In genomic region chr2:119621302-119621701, GRCm38 (mm10) we compare ENCODE assay signal across 12 mouse cellular contexts. TPM values are rescaled to one million over a fixed set of nuclear protein-coding genes. Genes with fewer than 3 reads are reported as not detected.
DNase-seq lines count a peak whose midpoint lies in the region; ATAC-seq and TF ChIP-seq lines count a peak whose summit lies in the region.
"Had no signal": no experiment of that assay in that cellular context is flagged by ENCODE, and none has a peak within 500 bp of the region (broad histone marks: within the 10 kb centered on the region; RNA-seq: fewer than 3 reads in every experiment).

No protein-coding gene starts in this region.

- no peak for TF ChIP-seq CTCF in forebrain, postnatal 0 days (IDR thresholded peaks at IDR 0.05; ENCODE audit: low read depth)

- H3K36me3 ChIP-seq in forebrain, embryonic 10.5 days (replicated peaks): peaks cover 45% of the 10 kb centered on the region
- H3K36me3 ChIP-seq in forebrain, postnatal 0 days (ENCODE audit: insufficient read depth): no peaks in the 10 kb centered on the region
- H3K36me3 ChIP-seq in limb, embryonic 11.5 days (ENCODE audit: control insufficient read depth, insufficient read depth, low read length): peaks cover 2% of the 10 kb centered on the region; the same call in 1 of the 2 replicates
- peaks cover 35% of the 10 kb centered on the region for H3K36me3 ChIP-seq in limb, embryonic 10.5 days
- peaks cover 24% of the 10 kb centered on the region; the same call in 1 of the 2 replicates for H3K36me3 ChIP-seq in embryonic facial prominence, embryonic 14.5 days (ENCODE audit: control insufficient read depth, insufficient read depth, low read length)
- peaks cover 48% of the 10 kb centered on the region for H3K36me3 ChIP-seq in liver, embryonic 13.5 days
- H3K36me3 ChIP-seq: hindbrain, embryonic 15.5 days had no signal

- ATAC-seq in forebrain, postnatal 0 days: no peak
- no peak for ATAC-seq in limb, embryonic 11.5 days (ENCODE audit: insufficient number of reproducible peaks, low FRiP score, low TSS enrichment, low read depth)
- no peak for ATAC-seq in embryonic facial prominence, embryonic 14.5 days (ENCODE audit: low read depth)
- no peak for ATAC-seq in liver, embryonic 13.5 days (ENCODE audit: low read depth)
- ATAC-seq in frontal cortex, adult (ENCODE audit: low TSS enrichment): no peak
- ATAC-seq: Patski had no signal

- no peaks in the 10 kb centered on the region for H3K9me3 ChIP-seq in forebrain, embryonic 10.5 days
- no peaks in the 10 kb centered on the region for H3K9me3 ChIP-seq in forebrain, postnatal 0 days (ENCODE audit: low read length)
- no peaks in the 10 kb centered on the region for H3K9me3 ChIP-seq in limb, embryonic 11.5 days (ENCODE audit: control insufficient read depth, low read length)
- no peaks in the 10 kb centered on the region for H3K9me3 ChIP-seq in limb, embryonic 10.5 days (replicated peaks)
- H3K9me3 ChIP-seq in embryonic facial prominence, embryonic 14.5 days (ENCODE audit: control insufficient read depth, low read length): no peaks in the 10 kb centered on the region
- H3K9me3 ChIP-seq in liver, embryonic 13.5 days (replicated peaks): no peaks in the 10 kb centered on the region
- H3K9me3 ChIP-seq: hindbrain, embryonic 15.5 days had no signal

- peak overlapping the region; percentile 9; the same call in 1 of the 2 replicates for H3K4me3 ChIP-seq in forebrain, embryonic 10.5 days
- no peak overlapping the region for H3K4me3 ChIP-seq in forebrain, postnatal 0 days (ENCODE audit: low read depth, low read length)
- H3K4me3 ChIP-seq in limb, embryonic 11.5 days (ENCODE audit: low read depth, low read length): no peak overlapping the region
- H3K4me3 ChIP-seq in limb, embryonic 10.5 days: no peak overlapping the region
- H3K4me3 ChIP-seq in embryonic facial prominence, embryonic 14.5 days (ENCODE audit: low read depth, low read length): no peak overlapping the region
- H3K4me3 ChIP-seq in liver, embryonic 13.5 days (replicated peaks): peak overlapping the region; percentile 77
- H3K4me3 ChIP-seq: hindbrain, embryonic 15.5 days had no signal

- no peak overlapping the region for H3K4me2 ChIP-seq in forebrain, postnatal 0 days (ENCODE audit: low read depth)
- H3K4me2 ChIP-seq in limb, embryonic 11.5 days (ENCODE audit: low read depth, severe bottlenecking): 0 out of 2 replicates have a peak overlapping the region, but pooled peaks have one; percentile 2
- peak overlapping the region; percentile 16; the same call in 1 of the 2 replicates for H3K4me2 ChIP-seq in embryonic facial prominence, embryonic 14.5 days (ENCODE audit: low read depth, low read length)
- peak overlapping the region; percentile 75 for H3K4me2 ChIP-seq in liver, embryonic 13.5 days
- H3K4me2 ChIP-seq: hindbrain, embryonic 15.5 days had no signal

- no peak for DNase-seq in forebrain, embryonic 10.5 days (ENCODE audit: extremely low spot score, low spot score)
- DNase-seq in forebrain, postnatal 0 days: no peak
- no peak for DNase-seq in limb, embryonic 11.5 days (ENCODE audit: low spot score)
- DNase-seq in limb, embryonic 10.5 days (ENCODE audit: low spot score): no peak
- DNase-seq in embryonic facial prominence, embryonic 14.5 days (ENCODE audit: low spot score): no peak
- no peak for DNase-seq in liver, embryonic 13.5 days
- DNase-seq in layer of hippocampus, postnatal 36 days: no peak
- DNase-seq: adrenal gland, postnatal 36 days; cerebellum, adult 9-10 months had no signal

- peaks cover 35% of the 10 kb centered on the region for H3K4me1 ChIP-seq in forebrain, embryonic 10.5 days
- H3K4me1 ChIP-seq in forebrain, postnatal 0 days (ENCODE audit: insufficient read depth): no peaks in the 10 kb centered on the region
- H3K4me1 ChIP-seq in limb, embryonic 11.5 days (ENCODE audit: control insufficient read depth, insufficient read depth, low read length): peaks cover 4% of the 10 kb centered on the region
- peaks cover 23% of the 10 kb centered on the region for H3K4me1 ChIP-seq in limb, embryonic 10.5 days
- H3K4me1 ChIP-seq in embryonic facial prominence, embryonic 14.5 days (ENCODE audit: control insufficient read depth, insufficient read depth, low read length): peaks cover 14% of the 10 kb centered on the region
- peaks cover 42% of the 10 kb centered on the region for H3K4me1 ChIP-seq in liver, embryonic 13.5 days (replicated peaks)

- 99% methylated on average over 2 of the region's 2 CpGs for WGBS in forebrain, embryonic 10.5 days
- WGBS in forebrain, postnatal 0 days: 99% methylated on average over 2 of the region's 2 CpGs
- 97% methylated on average over 2 of the region's 2 CpGs for WGBS in limb, embryonic 11.5 days
- WGBS in limb, embryonic 10.5 days: 98% methylated on average over 2 of the region's 2 CpGs
- 97% methylated on average over 2 of the region's 2 CpGs for WGBS in embryonic facial prominence, embryonic 14.5 days
- WGBS in liver, embryonic 13.5 days (ENCODE audit: insufficient replicate concordance): 84% methylated on average over 2 of the region's 2 CpGs

- H3K9ac ChIP-seq in forebrain, postnatal 0 days: no peak overlapping the region
- no peak overlapping the region for H3K9ac ChIP-seq in limb, embryonic 11.5 days (ENCODE audit: low read length)
- H3K9ac ChIP-seq in embryonic facial prominence, embryonic 14.5 days (ENCODE audit: low read depth, low read length): no peak overlapping the region
- H3K9ac ChIP-seq in liver, embryonic 13.5 days: peak overlapping the region; percentile 61
- H3K9ac ChIP-seq: hindbrain, embryonic 15.5 days had no signal

- no peak overlapping the region for H3K27ac ChIP-seq in forebrain, embryonic 10.5 days
- no peak overlapping the region for H3K27ac ChIP-seq in forebrain, postnatal 0 days (ENCODE audit: low read depth, low read length)
- no peak overlapping the region for H3K27ac ChIP-seq in limb, embryonic 11.5 days (replicated peaks; ENCODE audit: low read depth, low read length)
- no peak overlapping the region for H3K27ac ChIP-seq in limb, embryonic 10.5 days
- no peak overlapping the region for H3K27ac ChIP-seq in embryonic facial prominence, embryonic 14.5 days (replicated peaks; ENCODE audit: low read depth, low read length)
- peak overlapping the region; percentile 18; the same call in 1 of the 2 replicates for H3K27ac ChIP-seq in liver, embryonic 13.5 days
- H3K27ac ChIP-seq: hindbrain, embryonic 15.5 days had no signal

- no peaks in the 10 kb centered on the region for H3K27me3 ChIP-seq in forebrain, embryonic 10.5 days (ENCODE audit: poor library complexity, severe bottlenecking)
- no peaks in the 10 kb centered on the region for H3K27me3 ChIP-seq in forebrain, postnatal 0 days (ENCODE audit: insufficient read depth, low read length)
- H3K27me3 ChIP-seq in limb, embryonic 11.5 days (ENCODE audit: control insufficient read depth, insufficient read depth, low read length): no peaks in the 10 kb centered on the region
- no peaks in the 10 kb centered on the region for H3K27me3 ChIP-seq in limb, embryonic 10.5 days (ENCODE audit: low read depth, poor library complexity, severe bottlenecking)
- no peaks in the 10 kb centered on the region for H3K27me3 ChIP-seq in embryonic facial prominence, embryonic 14.5 days (replicated peaks; ENCODE audit: control insufficient read depth, insufficient read depth, low read length)
- H3K27me3 ChIP-seq in liver, embryonic 13.5 days: no peaks in the 10 kb centered on the region
- H3K27me3 ChIP-seq: hindbrain, embryonic 15.5 days; Patski had no signal

RNA-seq across cellular contexts. Expression of gene Oip5, which starts 3.0 kb away (rescaled TPM):
- 43.2 and 47.5 TPM in 2 replicates for polyA plus RNA-seq in forebrain, embryonic 10.5 days (2016; fragmentation: Nextera tagmentation; extraction: Ambion mirVana)
- total RNA-seq in forebrain, postnatal 0 days (2014; rRNA removed): 2.8 and 5.4 TPM in 2 replicates
- polyA plus RNA-seq in forebrain, postnatal 0 days (2015; fragmentation: Nextera tagmentation; extraction: Ambion mirVana): 3.1 and 4.5 TPM in 2 replicates
- 33.0 and 35.6 TPM in 2 replicates for polyA plus RNA-seq in limb, embryonic 11.5 days (2014; fragmentation: Nextera tagmentation; extraction: Ambion mirVana)
- 35.4 and 38.7 TPM in 2 replicates for polyA plus RNA-seq in limb, embryonic 10.5 days (2016; fragmentation: Nextera tagmentation; extraction: Ambion mirVana)
- 15.3 and 17.9 TPM in 2 replicates for polyA plus RNA-seq in embryonic facial prominence, embryonic 14.5 days (2014; fragmentation: Nextera tagmentation; extraction: Ambion mirVana)
- 42.8 and 50.4 TPM in 2 replicates for polyA plus RNA-seq in liver, embryonic 13.5 days (2015; fragmentation: Nextera tagmentation; extraction: Ambion mirVana)
- total RNA-seq in layer of hippocampus, postnatal 36 days (2021): under 1 TPM; 0.35 to 0.56 TPM

RNA-seq across cellular contexts. Expression of gene Nusap1, which starts 3.2 kb away (rescaled TPM):
- polyA plus RNA-seq in forebrain, embryonic 10.5 days (2016; fragmentation: Nextera tagmentation; extraction: Ambion mirVana): 98.4 and 100 TPM in 2 replicates
- 6.1 and 7.6 TPM in 2 replicates for total RNA-seq in forebrain, postnatal 0 days (2014; rRNA removed)
- polyA plus RNA-seq in forebrain, postnatal 0 days (2015; fragmentation: Nextera tagmentation; extraction: Ambion mirVana): 8.1 and 8.6 TPM in 2 replicates
- polyA plus RNA-seq in limb, embryonic 11.5 days (2014; fragmentation: Nextera tagmentation; extraction: Ambion mirVana): 90.4 and 94.3 TPM in 2 replicates
- polyA plus RNA-seq in limb, embryonic 10.5 days (2016; fragmentation: Nextera tagmentation; extraction: Ambion mirVana): 57.9 and 67.9 TPM in 2 replicates
- 47.5 and 56.6 TPM in 2 replicates for polyA plus RNA-seq in embryonic facial prominence, embryonic 14.5 days (2014; fragmentation: Nextera tagmentation; extraction: Ambion mirVana)
- polyA plus RNA-seq in liver, embryonic 13.5 days (2015; fragmentation: Nextera tagmentation; extraction: Ambion mirVana): 90.6 and 119 TPM in 2 replicates
- total RNA-seq in layer of hippocampus, postnatal 36 days (2021): under 1 TPM; 0.60 to 0.83 TPM

RNA-seq across cellular contexts. Expression of gene Ndufaf1, which starts 41.3 kb away (rescaled TPM):
- polyA plus RNA-seq in forebrain, embryonic 10.5 days (2016; fragmentation: Nextera tagmentation; extraction: Ambion mirVana): 50.5 and 53.9 TPM in 2 replicates
- total RNA-seq in forebrain, postnatal 0 days (2014; rRNA removed): 26.9 and 27.6 TPM in 2 replicates
- polyA plus RNA-seq in forebrain, postnatal 0 days (2015; fragmentation: Nextera tagmentation; extraction: Ambion mirVana): 41.3 and 42.0 TPM in 2 replicates
- polyA plus RNA-seq in limb, embryonic 11.5 days (2014; fragmentation: Nextera tagmentation; extraction: Ambion mirVana): 43.4 and 51.7 TPM in 2 replicates
- 53.1 and 56.5 TPM in 2 replicates for polyA plus RNA-seq in limb, embryonic 10.5 days (2016; fragmentation: Nextera tagmentation; extraction: Ambion mirVana)
- 39.4 and 40.4 TPM in 2 replicates for polyA plus RNA-seq in embryonic facial prominence, embryonic 14.5 days (2014; fragmentation: Nextera tagmentation; extraction: Ambion mirVana)
- polyA plus RNA-seq in liver, embryonic 13.5 days (2015; fragmentation: Nextera tagmentation; extraction: Ambion mirVana): 44.6 and 52.0 TPM in 2 replicates
- total RNA-seq in layer of hippocampus, postnatal 36 days (2021): 10 to 100 TPM; 31.7 to 35.0 TPM

RNA-seq across cellular contexts. Expression of gene Rtf1, which starts 53.6 kb away (rescaled TPM):
- polyA plus RNA-seq in forebrain, embryonic 10.5 days (2016; fragmentation: Nextera tagmentation; extraction: Ambion mirVana): 56.5 and 61.8 TPM in 2 replicates
- total RNA-seq in forebrain, postnatal 0 days (2014; rRNA removed): 28.0 and 33.5 TPM in 2 replicates
- 49.6 and 68.6 TPM in 2 replicates for polyA plus RNA-seq in forebrain, postnatal 0 days (2015; fragmentation: Nextera tagmentation; extraction: Ambion mirVana)
- polyA plus RNA-seq in limb, embryonic 11.5 days (2014; fragmentation: Nextera tagmentation; extraction: Ambion mirVana): 46.1 and 48.0 TPM in 2 replicates
- 55.9 and 65.4 TPM in 2 replicates for polyA plus RNA-seq in limb, embryonic 10.5 days (2016; fragmentation: Nextera tagmentation; extraction: Ambion mirVana)
- polyA plus RNA-seq in embryonic facial prominence, embryonic 14.5 days (2014; fragmentation: Nextera tagmentation; extraction: Ambion mirVana): 23.2 and 26.2 TPM in 2 replicates
- 18.3 and 23.8 TPM in 2 replicates for polyA plus RNA-seq in liver, embryonic 13.5 days (2015; fragmentation: Nextera tagmentation; extraction: Ambion mirVana)
- 10 to 100 TPM; 59.7 to 59.8 TPM for total RNA-seq in layer of hippocampus, postnatal 36 days (2021)

Comparison
In these comparisons a context has a peak if more than half of its experiments do, and no peak if none do; other contexts are left out.
1. H3K4me3 ChIP-seq: peak in forebrain, embryonic 10.5 days (single experiment) and liver, embryonic 13.5 days (single experiment); none in forebrain, postnatal 0 days (single experiment), limb, embryonic 11.5 days (single experiment), limb, embryonic 10.5 days (single experiment) and embryonic facial prominence, embryonic 14.5 days (single experiment).